Mouse (Mus musculus) telencephalon, adult 2 months (tissue): ENCODE measurements around the gene Mecom.

Experiments used
- DNase-seq: peaks from one replicate; pipeline ENCODE4 v3.0.0-alpha.2; 2011; ENCODE audit warnings: low read depth, low spot score

Mecom gene

GRCm38 (mm10) chr3:30483006-30483684 is 64.7 kb downstream of the Mecom start:
- DNase-seq, result no peak

DNA sequence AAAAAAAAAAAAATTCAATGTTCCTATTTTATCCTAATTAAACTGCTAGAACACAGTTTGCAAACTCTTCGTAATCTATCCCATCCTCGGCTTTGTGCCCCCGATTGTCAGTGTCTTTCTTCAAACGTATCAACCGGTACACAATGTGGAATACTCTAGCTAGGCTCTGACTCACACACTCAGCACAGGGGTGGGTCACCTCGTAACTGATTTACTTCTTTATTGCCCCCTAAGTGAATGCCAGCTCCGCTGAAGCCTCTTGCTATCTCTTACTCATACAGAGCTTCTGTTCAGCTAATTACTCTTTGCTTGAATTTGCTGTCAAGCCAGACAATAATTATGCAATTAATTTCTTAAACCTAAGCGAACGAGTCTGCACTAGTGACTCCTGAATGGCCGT is 66.1 kb downstream of the Mecom start:
- no peak for DNase-seq

DNA sequence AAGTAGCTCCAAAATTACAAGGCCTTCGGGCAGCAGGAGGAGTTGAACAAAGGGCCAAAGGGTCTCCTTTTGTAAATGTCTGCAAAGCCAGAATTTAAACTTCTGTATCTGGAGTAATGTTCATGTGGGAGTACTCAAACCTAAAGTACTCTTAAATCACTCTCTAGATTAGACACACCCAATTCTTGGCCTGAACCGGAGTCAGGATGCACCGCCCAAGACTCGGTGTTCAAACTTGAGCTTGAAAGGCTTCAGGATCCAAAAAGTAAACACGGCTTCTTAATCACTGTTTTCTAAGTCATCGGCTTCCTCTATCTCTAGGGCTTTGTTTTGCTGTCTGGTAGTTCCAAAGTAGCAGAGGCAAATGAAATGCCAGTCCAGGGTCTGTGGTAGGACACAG is 67.3 kb downstream of the Mecom start:
- no peak for DNase-seq

DNA sequence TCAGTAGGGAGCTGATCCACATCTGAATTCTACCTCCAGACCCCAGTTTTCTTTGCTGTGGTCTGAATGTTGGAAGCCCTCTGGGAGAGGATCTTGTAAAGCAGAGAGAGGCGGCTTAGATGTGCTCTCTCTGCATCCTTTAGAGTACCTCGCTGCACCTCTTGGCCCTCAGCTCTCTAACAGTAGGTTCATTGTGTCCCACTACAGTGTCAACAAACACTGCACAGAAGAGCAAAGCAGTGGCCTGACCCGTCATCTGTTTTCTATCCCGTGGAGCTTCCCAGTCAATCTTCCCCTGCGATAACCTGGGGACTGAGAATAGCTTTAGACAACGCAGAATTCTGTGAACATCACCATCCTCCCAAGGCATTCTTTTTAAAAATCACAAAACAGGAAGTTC is 69.6 kb downstream of the Mecom start:
- DNase-seq, result no peak

DNA sequence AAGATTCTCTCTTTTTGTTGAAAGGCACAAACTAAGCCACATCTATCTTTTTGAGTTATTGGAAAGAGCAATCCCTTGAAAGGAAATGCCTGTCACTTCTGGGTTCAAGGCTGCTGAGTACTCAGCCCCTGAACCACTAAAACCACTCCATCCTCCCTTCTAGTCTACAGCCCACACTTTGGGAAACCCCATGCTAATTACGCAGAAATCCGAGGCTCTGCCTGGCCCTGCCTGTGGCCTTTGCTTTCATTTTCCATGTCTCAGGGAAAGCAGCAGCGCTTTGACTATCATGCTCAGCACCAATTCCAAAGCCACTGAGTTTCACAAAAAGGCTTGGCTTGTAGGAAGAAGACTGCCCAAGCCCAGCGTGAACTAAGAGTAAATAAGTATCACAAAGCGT is 70.8 kb downstream of the Mecom start:
- DNase-seq, result no peak

DNA sequence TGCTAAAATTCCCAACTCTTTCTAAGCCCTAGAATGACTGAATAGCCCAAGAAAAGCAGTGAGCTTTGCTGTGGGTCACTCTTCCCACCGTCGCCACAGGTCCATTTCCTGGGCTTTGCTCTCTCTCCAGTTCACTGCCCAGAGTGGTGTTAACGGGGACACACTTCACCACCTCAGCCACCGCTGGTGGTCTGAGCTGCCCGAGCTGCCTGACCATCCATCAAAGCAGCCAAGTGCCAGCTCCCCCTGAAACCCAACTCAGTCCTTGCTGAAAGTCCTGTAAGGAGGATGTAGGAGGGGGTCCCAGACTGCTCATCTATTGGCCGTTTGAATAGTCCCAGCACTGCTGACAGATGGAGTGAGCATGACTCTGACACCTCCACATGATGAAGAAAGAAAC is 72.2 kb downstream of the Mecom start:
- DNase-seq, result no peak

GRCm38 (mm10) chr3:30468068-30468835 is 79.6 kb downstream of the Mecom start:
- no peak for DNase-seq

- DNase-seq, result no peak
Measured at GRCm38 (mm10) chr3:30466031-30466650, 81.7 kb downstream of the Mecom start.

- DNase-seq, result no peak
Measured at GRCm38 (mm10) chr3:30464497-30464896, 83.3 kb downstream of the Mecom start.

- no peak for DNase-seq
Measured at GRCm38 (mm10) chr3:30461831-30462230, 86.0 kb downstream of the Mecom start.

DNA sequence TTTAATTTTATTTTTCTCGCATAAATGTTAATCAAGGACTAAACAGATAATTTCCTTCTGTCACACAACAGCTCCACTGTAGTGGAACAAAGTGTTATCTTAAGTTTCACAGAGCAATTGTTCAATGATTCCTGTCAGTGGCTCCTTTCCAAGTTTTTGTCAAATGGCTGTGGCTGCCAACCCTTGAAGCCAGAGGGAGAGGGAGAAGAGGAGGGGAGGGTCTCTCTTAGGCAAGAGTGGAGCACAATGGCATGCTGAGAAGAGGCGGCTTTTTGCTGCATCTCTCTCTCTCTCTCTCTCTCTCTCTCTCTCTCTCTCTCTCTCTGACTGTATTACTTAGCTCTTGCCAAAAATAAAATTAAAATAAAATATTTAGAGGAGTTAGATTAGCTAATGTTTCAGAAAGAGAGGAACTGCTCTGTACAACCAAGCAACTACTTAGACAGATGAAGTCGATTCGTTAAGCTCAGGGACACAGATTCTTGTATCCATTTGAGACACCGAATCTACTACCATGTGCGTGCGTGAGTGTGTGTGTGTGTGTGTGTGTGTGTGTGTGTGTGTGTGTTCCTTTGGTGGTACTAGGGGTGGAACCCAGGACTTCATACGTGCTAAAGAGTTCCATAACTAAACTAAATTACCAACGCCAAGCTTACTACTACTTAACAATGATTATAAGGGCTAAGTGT is 86.8 kb downstream of the Mecom start:
- DNase-seq, result no peak

GRCm38 (mm10) chr3:30459626-30460025 is 88.2 kb downstream of the Mecom start:
- DNase-seq, result no peak

DNA sequence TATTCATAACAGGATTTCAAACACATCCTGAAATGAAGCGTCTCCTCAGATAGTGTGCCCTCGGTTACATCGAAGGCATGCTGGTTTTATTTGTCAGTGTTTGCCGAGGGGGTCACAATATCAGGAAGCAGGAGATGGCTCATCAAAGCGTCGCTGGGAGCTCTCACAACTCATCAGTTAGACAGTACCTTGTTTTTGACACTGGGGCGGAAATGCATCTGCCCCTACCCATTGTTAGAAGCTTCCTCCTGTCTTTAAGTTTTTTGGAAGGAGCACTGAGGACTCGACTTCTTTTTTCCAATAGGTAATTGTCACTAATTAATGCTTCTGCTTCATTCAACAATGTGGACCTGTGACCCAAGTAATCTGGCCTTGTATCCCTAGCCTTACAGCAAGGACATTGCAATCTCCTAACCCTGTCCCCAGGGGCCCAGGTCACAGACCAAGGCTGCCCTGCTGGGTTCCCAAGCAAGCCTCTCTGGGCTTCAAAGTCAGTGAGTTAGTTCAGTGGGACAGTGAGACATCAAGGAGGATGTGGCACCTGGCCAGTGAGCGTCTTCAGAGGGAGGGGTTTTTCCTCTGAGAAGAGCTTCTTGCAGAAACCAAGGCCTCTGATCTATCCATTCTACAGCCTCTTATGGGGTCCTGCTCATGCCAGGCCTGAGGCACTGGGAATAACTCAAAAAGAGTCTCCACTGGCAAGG is 89.7 kb downstream of the Mecom start:
- no peak for DNase-seq

DNA sequence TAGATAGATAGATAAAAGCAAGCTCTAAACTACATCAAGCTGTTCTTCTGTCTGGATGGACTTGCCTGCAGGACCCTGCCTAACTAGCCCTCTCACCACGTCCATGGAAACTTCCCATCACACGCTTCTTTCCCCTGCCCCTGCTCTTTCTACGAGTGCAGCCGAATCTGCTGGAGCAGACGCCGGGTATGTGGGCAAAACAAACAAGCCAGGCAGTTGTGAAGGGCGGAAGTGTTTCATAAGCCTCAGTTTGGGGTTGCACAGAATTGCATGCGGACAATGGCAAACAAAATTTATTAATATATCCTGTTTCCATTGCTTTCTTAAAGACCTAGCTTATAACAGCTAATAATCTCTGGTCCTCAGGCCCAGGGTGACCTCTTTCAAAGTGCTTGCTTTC is 91.9 kb downstream of the Mecom start:
- no peak for DNase-seq

GRCm38 (mm10) chr3:30453546-30454455 is 94.0 kb downstream of the Mecom start:
- DNase-seq, result no peak

GRCm38 (mm10) chr3:30453046-30453445 is 94.8 kb downstream of the Mecom start:
- no peak for DNase-seq

- DNase-seq, result no peak
Measured at GRCm38 (mm10) chr3:30452511-30452910, 95.3 kb downstream of the Mecom start.

GRCm38 (mm10) chr3:30450206-30450965 is 97.4 kb downstream of the Mecom start:
- no peak for DNase-seq

- no peak for DNase-seq
Measured at GRCm38 (mm10) chr3:30448624-30449023, 99.2 kb downstream of the Mecom start.

DNA sequence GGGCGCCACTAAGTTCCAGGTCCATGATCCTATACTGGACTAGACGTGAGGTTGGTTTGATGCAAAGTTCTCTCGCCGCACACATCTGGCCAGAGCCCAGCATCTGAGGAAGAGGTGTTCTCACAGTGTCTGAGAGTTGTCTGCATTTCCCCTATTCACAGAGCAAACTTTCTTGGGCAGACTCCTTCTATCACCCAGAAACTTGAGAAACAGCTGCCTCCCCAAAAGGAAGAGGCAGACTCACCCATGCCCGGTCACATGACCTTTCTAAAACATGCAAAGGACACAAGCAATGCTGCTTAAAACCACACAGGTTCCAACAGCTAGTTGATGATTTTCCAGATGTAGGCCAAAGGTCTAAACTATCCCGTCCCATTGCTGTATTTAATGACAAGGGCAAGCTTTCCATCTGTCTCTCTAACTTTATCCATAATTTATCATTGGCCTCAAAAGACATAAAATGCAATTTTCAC is 101.8 kb downstream of the Mecom start:
- DNase-seq, result no peak
